Mouse (Mus musculus): ENCODE measurements around the gene Nktr. TPM values are rescaled to one million over a fixed set of nuclear protein-coding genes. Genes with fewer than 3 reads are reported as not detected.
A peak's percentile ranks its signal among the peaks of the same experiment; 100 is the strongest.

Nktr gene
- 75.7 and 78.2 TPM in 2 replicates for polyA plus RNA-seq (2016; fragmentation: Nextera tagmentation; extraction: Ambion mirVana)

- Histone ChIP-seq H3K4me3 (replicated peaks) (peak within 1 kb of the TSS; percentile 97), H3K4me1 (peaks cover 13% of the 10 kb centered on the region), H3K36me3 (replicated peaks) (no peaks in the 10 kb centered on the region; the same call in 1 of the 2 replicates), H3K27me3 (no peaks in the 10 kb centered on the region), H3K9me3 (no peaks in the 10 kb centered on the region), H3K9ac (peak within 1 kb of the TSS; percentile 97), H3K27ac (peak within 1 kb of the TSS; percentile 96), H3K4me2 (peak within 1 kb of the TSS; percentile 84)
- ATAC-seq (ENCODE audit: low FRiP score) = peak; percentile 99
- under 1% methylated on average over 58 of the region's 61 CpGs for WGBS
Observed at GRCm38 (mm10) chr9:121718792-121719318, at the start of gene Nktr. Gene Nktr (plus strand): TSS chr9:121719169.

- H3K27ac ChIP-seq = no peak overlapping the region
- WGBS = under 1% methylated on average over 28 of the region's 28 CpGs
- peak; percentile 80 for ATAC-seq (ENCODE audit: low FRiP score)
- H3K9me3 ChIP-seq = no peaks in the 10 kb centered on the region
- H3K4me1 ChIP-seq = peaks cover 29% of the 10 kb centered on the region
- H3K4me2 ChIP-seq = peak overlapping the region; percentile 68
- H3K9ac ChIP-seq = peak overlapping the region; percentile 38
- peaks cover 36% of the 10 kb centered on the region for H3K27me3 ChIP-seq
- peak overlapping the region; percentile 35 for H3K4me3 ChIP-seq (replicated peaks)
- no peaks in the 10 kb centered on the region for H3K36me3 ChIP-seq (replicated peaks)
Observed at GRCm38 (mm10) chr9:121669348-121669791, 49.6 kb upstream of the Nktr start.

- H3K9me3 ChIP-seq = no peaks in the 10 kb centered on the region
- no peak overlapping the region for H3K4me3 ChIP-seq (replicated peaks)
- no peak for ATAC-seq (ENCODE audit: low FRiP score)
- H3K27me3 ChIP-seq = peaks cover 36% of the 10 kb centered on the region
- no peak overlapping the region for H3K9ac ChIP-seq
- H3K27ac ChIP-seq = no peak overlapping the region
- 19% methylated on average over 7 of the region's 7 CpGs for WGBS
- H3K4me2 ChIP-seq = no peak overlapping the region
- H3K36me3 ChIP-seq (replicated peaks) = no peaks in the 10 kb centered on the region
- H3K4me1 ChIP-seq = peaks cover 29% of the 10 kb centered on the region
Observed at GRCm38 (mm10) chr9:121671300-121671699, 47.7 kb upstream of the Nktr start.

GRCm38 (mm10) chr9:121672311-121672710, 46.7 kb upstream of the Nktr start:
- peaks cover 26% of the 10 kb centered on the region for H3K4me1 ChIP-seq
- no peaks in the 10 kb centered on the region for H3K36me3 ChIP-seq (replicated peaks)
- H3K27ac ChIP-seq = no peak overlapping the region
- WGBS = 69% methylated on average over 5 of the region's 5 CpGs
- ATAC-seq (ENCODE audit: low FRiP score) = no peak
- peaks cover 40% of the 10 kb centered on the region for H3K27me3 ChIP-seq
- H3K4me3 ChIP-seq (replicated peaks) = no peak overlapping the region
- no peak overlapping the region for H3K9ac ChIP-seq
- H3K4me2 ChIP-seq = no peak overlapping the region
- H3K9me3 ChIP-seq = no peaks in the 10 kb centered on the region

GRCm38 (mm10) chr9:121673716-121674115, 45.3 kb upstream of the Nktr start:
- H3K4me1 ChIP-seq = peaks cover 23% of the 10 kb centered on the region
- no peak overlapping the region for H3K4me2 ChIP-seq
- H3K4me3 ChIP-seq (replicated peaks) = no peak overlapping the region
- 76% methylated on average over 5 of the region's 5 CpGs for WGBS
- peaks cover 27% of the 10 kb centered on the region for H3K27me3 ChIP-seq
- H3K36me3 ChIP-seq (replicated peaks) = no peaks in the 10 kb centered on the region
- no peak for ATAC-seq (ENCODE audit: low FRiP score)
- H3K27ac ChIP-seq = no peak overlapping the region
- no peak overlapping the region for H3K9ac ChIP-seq
- no peaks in the 10 kb centered on the region for H3K9me3 ChIP-seq

- H3K27ac ChIP-seq = no peak overlapping the region
- no peak overlapping the region for H3K4me2 ChIP-seq
- ATAC-seq (ENCODE audit: low FRiP score) = no peak
- H3K9me3 ChIP-seq = no peaks in the 10 kb centered on the region
- H3K4me1 ChIP-seq = peaks cover 18% of the 10 kb centered on the region
- H3K4me3 ChIP-seq (replicated peaks) = no peak overlapping the region
- H3K9ac ChIP-seq = no peak overlapping the region
- 92% methylated on average over 9 of the region's 9 CpGs for WGBS
- H3K27me3 ChIP-seq = peaks cover 16% of the 10 kb centered on the region
- no peaks in the 10 kb centered on the region for H3K36me3 ChIP-seq (replicated peaks)
Observed at GRCm38 (mm10) chr9:121675011-121675410, 44.0 kb upstream of the Nktr start.

- no peak overlapping the region for H3K4me3 ChIP-seq (replicated peaks)
Observed at GRCm38 (mm10) chr9:121675556-121675955, 43.4 kb upstream of the Nktr start.

GRCm38 (mm10) chr9:121677069-121677468, 41.9 kb upstream of the Nktr start:
- Histone ChIP-seq H3K4me1 (peaks cover 9% of the 10 kb centered on the region), H3K9ac (no peak overlapping the region), H3K36me3 (replicated peaks) (peaks cover 8% of the 10 kb centered on the region), H3K27ac (no peak overlapping the region), H3K4me2 (no peak overlapping the region), H3K27me3 (0 out of 2 replicates have a peak, but pooled peaks cover 4% of the 10 kb centered on the region), H3K9me3 (no peaks in the 10 kb centered on the region), H3K4me3 (replicated peaks) (no peak overlapping the region)
- WGBS = 87% methylated on average over 4 of the region's 4 CpGs
- ATAC-seq (ENCODE audit: low FRiP score) = no peak

More at GRCm38 (mm10) chr9:121675556-121675955, 43.4 kb upstream of the Nktr start:
- Histone ChIP-seq H3K36me3 (replicated peaks) (no peaks in the 10 kb centered on the region), H3K4me1 (peaks cover 12% of the 10 kb centered on the region), H3K9ac (no peak overlapping the region), H3K4me2 (no peak overlapping the region), H3K27me3 (peaks cover 10% of the 10 kb centered on the region), H3K9me3 (no peaks in the 10 kb centered on the region), H3K27ac (no peak overlapping the region)
- WGBS = 94% methylated on average over 2 of the region's 2 CpGs
- ATAC-seq (ENCODE audit: low FRiP score) = no peak

GRCm38 (mm10) chr9:121677476-121677875, 41.5 kb upstream of the Nktr start:
- H3K4me3 ChIP-seq (replicated peaks) = no peak overlapping the region

GRCm38 (mm10) chr9:121679549-121679948, 39.4 kb upstream of the Nktr start:
- no peak overlapping the region for H3K27ac ChIP-seq
- WGBS = 25% methylated on average over 6 of the region's 6 CpGs

More at GRCm38 (mm10) chr9:121677476-121677875, 41.5 kb upstream of the Nktr start:
- H3K36me3 ChIP-seq (replicated peaks) = peaks cover 12% of the 10 kb centered on the region
- no peaks in the 10 kb centered on the region for H3K9me3 ChIP-seq
- 0 out of 2 replicates have a peak, but pooled peaks cover 4% of the 10 kb centered on the region for H3K27me3 ChIP-seq
- no peak overlapping the region for H3K27ac ChIP-seq
- 87% methylated on average over 8 of the region's 8 CpGs for WGBS
- peaks cover 6% of the 10 kb centered on the region for H3K4me1 ChIP-seq
- no peak overlapping the region for H3K9ac ChIP-seq
- no peak overlapping the region for H3K4me2 ChIP-seq
- ATAC-seq (ENCODE audit: low FRiP score) = no peak

GRCm38 (mm10) chr9:121681191-121681590, 37.8 kb upstream of the Nktr start:
- Histone ChIP-seq H3K4me1 (peaks cover 6% of the 10 kb centered on the region; the same call in 1 of the 2 replicates), H3K27ac (no peak overlapping the region), H3K36me3 (replicated peaks) (peaks cover 44% of the 10 kb centered on the region), H3K4me2 (no peak overlapping the region), H3K4me3 (replicated peaks) (no peak overlapping the region), H3K9me3 (no peaks in the 10 kb centered on the region), H3K9ac (no peak overlapping the region), H3K27me3 (0 out of 2 replicates have a peak, but pooled peaks cover 4% of the 10 kb centered on the region)
- 82% methylated on average over 8 of the region's 8 CpGs for WGBS
- no peak for ATAC-seq (ENCODE audit: low FRiP score)

More at GRCm38 (mm10) chr9:121679549-121679948, 39.4 kb upstream of the Nktr start:
- Histone ChIP-seq H3K4me3 (replicated peaks) (no peak overlapping the region), H3K9me3 (no peaks in the 10 kb centered on the region), H3K4me1 (peaks cover 6% of the 10 kb centered on the region; the same call in 1 of the 2 replicates), H3K9ac (no peak overlapping the region), H3K27me3 (0 out of 2 replicates have a peak, but pooled peaks cover 4% of the 10 kb centered on the region), H3K36me3 (replicated peaks) (peaks cover 30% of the 10 kb centered on the region), H3K4me2 (no peak overlapping the region)
- ATAC-seq (ENCODE audit: low FRiP score) = peak; percentile 73

- Histone ChIP-seq H3K9ac (no peak overlapping the region), H3K4me2 (no peak overlapping the region), H3K27me3 (no peaks in the 10 kb centered on the region), H3K4me1 (peaks cover 6% of the 10 kb centered on the region; the same call in 1 of the 2 replicates), H3K27ac (no peak overlapping the region), H3K36me3 (replicated peaks) (peaks cover 51% of the 10 kb centered on the region), H3K4me3 (replicated peaks) (no peak overlapping the region), H3K9me3 (no peaks in the 10 kb centered on the region)
- no peak for ATAC-seq (ENCODE audit: low FRiP score)
- WGBS = 80% methylated on average over 18 of the region's 18 CpGs
Observed at GRCm38 (mm10) chr9:121682037-121682680, 36.8 kb upstream of the Nktr start.
